Mouse (Mus musculus) frontal cortex, postnatal 25 days (tissue): ENCODE data around the gene Ttc3.

Source experiments
- DNase-seq, 2 experiments: peaks; one replicate each; pipeline ENCODE4 v3.0.0; 2022; ENCODE audit warnings: low spot score in 2 of 2

Gene Ttc3

GRCm38 (mm10) chr16:94507071-94507470 is 136.7 kb downstream of the Ttc3 start:
- no peak for DNase-seq

GRCm38 (mm10) chr16:94508769-94509168 is 138.4 kb downstream of the Ttc3 start:
- no peak for DNase-seq

DNA sequence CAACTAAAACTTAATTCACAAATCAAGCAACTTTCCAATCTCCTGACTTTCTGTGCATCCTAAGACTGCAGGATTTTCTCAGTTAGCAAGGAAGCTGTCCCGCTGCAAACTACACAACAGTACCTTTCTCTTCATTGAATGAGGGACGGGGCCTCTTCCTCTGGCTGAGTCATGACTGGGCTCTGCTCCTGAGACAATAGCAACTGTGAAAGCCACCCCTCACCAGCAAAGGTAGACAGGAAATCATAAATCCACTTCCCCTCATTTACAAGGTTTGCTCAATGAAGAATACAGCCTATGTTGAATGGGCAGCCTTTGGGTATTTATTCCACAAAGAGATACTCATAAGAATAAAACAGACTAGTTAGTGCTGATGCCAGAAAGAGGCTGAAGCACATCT is 139.6 kb downstream of the Ttc3 start:
- no peak for DNase-seq

- no peak for DNase-seq
Observed at GRCm38 (mm10) chr16:94517606-94518005, 147.2 kb downstream of the Ttc3 start.
